Mouse (Mus musculus) left cerebral cortex, adult 18-20 months (tissue): ENCODE data around the gene Arhgap9. TPM values are rescaled to one million over a fixed set of nuclear protein-coding genes. Genes with fewer than 3 reads are reported as not detected.
"Not testable (repeated sequence)": the region's sequence is repeated elsewhere in the genome, so short reads cannot be mapped to it uniquely, and the experiment has no call there.

Source experiments
- DNase-seq, 2 experiments: peaks; one replicate each; pipeline ENCODE4 v3.0.0; 2021 to 2022; ENCODE audit warnings: low spot score in 2 of 2, mixed read lengths in 1 of 2
- total RNA-seq, 2 experiments: library from RNA; stranded (reverse); gene quantifications; 2 replicates each; pipeline ENCODE4 v1.2.3; 2021

Gene Arhgap9
- total RNA-seq, 2 experiments from 2014 or later, result 1.1 TPM

DNA sequence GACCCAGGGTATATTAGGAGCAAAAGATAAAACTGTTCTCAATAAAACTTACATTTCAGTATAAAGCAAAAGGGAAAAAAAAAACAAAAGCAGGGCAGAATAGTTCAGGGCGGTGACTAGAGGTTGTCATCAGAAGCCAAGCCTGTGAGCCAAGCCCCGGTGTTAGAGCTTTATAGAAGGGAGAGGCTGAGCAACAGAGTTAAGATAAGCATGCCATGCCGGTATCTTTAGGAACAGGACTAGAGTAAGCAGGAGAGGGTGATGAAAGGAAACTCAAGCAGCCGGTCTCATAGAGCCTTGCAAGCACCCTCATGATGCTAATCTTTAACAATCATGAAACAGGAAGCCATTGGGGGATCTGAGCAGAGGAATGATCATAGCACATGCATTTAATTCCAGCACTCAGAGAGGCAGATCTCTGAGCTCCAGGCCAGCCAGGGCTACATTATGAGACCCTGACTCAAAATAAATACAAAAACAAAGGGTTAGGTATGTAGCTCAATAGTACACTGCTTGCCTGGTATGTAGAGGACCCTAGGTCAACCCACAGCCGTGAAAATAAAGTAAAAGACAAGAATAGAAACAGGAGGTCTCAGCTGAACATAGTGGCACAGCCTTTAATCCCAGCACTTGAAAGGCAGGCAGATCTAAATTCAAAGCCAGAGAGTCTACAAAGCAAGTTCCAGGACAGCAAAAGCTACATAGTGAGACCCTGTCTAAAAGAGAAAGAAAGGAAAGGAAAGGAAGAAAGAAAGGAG is 29.7 kb upstream of the Arhgap9 start:
- DNase-seq, result no peak

DNA sequence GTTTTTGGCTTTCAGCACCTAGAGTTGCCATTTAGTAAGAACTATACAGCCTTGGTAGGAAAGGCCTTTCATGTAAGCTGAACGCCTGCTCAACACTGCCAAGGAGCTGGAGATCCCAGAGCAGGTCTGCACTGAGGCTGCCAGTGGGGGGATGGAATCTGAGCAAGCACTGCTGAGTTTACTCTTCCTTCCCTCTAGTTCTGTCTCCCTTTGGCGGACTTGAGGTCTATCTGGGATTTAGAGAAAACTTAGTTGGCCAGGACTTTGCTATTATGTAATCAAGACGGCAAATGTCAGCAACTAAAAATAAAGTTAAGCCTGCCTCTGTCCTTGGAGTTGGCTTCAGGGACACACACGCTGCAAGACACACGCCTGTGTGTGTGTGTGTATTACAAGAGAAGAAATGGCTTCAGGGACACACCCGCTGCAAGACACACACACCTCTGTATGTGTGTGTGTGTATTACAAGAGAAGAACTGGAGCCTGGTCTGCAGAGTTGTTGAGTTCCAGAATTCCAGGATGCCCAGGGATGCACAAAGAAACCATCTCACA is 28.7 kb upstream of the Arhgap9 start:
- DNase-seq, result no peak

- DNase-seq, result no peak
Measured at GRCm38 (mm10) chr10:127293590-127294113, 28.1 kb upstream of the Arhgap9 start.

DNA sequence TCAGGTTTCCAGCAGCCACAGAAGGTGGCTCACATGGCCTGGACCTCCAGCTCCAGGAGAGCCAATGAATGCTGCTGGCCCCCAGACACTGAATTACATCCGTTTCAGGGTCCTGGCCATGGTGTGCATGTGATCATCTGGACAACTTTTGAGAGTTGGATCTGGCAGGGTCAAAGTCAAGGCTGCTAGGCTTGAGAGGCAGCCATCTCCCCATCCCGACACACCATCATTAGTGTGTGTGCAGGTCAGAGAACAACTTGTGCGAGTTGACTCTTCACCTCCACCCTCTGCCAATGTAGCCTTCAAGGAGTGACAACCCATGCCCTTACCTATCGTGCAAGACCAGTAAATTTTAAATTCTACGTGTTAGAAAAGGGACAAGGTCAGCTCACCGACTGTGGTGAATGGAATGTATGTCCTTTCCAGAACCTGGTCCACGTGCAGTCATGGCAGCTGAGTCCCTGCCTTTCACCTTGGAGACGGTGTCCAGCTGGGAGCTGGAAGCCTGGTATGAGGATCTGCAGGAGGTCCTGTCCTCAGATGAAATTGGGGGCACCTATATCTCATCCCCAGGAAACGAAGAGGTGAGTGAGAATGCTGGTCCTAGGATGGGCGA is 26.8 kb upstream of the Arhgap9 start:
- DNase-seq, result no peak

DNA sequence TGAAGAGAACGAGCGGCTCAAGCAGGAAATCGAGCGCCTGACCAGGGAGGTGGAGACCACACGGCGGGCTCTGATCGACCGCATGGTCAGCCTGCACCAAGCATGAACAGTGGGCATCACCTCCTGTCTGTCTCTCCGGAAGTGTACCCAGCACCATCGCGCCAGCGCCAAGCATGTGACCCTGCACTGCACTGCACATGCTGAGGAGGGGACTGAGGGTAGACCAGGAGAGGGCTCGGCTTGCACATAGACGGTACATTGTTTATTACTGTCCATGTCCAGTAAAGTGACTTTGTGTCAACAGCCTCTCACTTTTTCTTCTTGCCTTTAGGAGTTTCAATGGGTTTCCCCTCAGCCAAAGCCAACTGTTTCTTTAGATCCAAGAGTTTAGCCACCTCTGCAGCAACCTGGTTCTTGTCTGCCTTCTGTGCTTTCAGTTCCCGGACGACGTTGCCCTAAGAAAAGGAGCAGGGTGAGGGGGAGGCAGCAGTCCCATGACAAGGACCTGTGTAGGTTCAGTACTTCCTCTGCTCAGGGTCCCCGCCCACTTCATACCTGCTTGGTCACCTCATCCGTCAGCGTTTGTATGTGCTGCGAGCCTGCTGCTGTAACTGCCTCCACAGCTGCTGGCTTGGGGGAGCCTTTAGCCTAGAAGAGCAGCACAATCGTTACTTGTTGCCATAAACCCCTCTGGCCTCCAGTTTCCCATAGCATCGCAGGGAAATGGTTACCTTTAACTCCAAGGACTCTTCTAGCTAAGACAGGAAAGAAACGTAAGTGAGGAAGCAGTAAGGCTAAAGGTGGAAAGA is 25.6 kb upstream of the Arhgap9 start:
- DNase-seq, result no peak

GRCm38 (mm10) chr10:127297015-127297871 is 24.5 kb upstream of the Arhgap9 start:
- DNase-seq, result no peak

DNA sequence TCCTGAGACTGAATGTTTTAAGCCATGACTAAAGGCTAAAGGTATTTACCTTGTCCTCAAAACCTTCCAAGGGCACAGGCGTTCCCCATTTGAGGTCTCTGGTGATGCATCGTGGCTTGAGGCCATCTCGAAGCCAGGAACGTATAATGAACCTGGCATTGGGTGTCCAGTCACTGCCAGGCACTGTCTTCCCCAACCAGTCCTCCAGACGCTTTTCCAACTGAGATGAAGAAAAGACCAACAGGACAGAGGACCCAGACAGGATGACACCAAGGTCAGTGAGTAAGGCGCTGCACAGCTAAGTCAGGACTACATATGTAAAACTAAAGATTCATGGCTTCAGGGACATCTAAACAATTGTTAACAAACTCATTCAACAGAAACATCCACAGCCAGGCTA is 21.4 kb upstream of the Arhgap9 start:
- no peak for DNase-seq

DNA sequence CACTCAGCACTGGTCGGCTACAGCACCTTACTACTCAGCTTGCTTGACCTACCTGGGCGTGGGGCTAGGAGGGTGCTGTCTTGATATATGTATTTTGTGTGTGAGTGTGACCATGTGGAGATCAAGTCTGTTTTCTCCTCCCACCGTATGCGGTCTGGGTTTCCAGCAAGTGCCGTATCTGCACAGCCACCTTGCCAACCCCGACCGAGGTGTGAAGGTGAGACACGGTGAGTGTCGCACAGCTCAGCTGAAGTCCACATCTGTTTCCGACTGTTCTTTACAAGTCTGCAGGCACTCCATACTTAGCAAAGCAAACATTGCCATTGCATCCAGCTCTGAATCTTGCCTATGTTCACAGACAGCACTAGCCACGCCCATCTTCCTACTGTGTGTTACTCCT is 18.6 kb upstream of the Arhgap9 start:
- no peak for DNase-seq

- not testable (repeated sequence) for DNase-seq
Measured at GRCm38 (mm10) chr10:127309167-127309566, 12.6 kb upstream of the Arhgap9 start.

GRCm38 (mm10) chr10:127310523-127311475 is 11.0 kb upstream of the Arhgap9 start:
- DNase-seq, result no peak

- peak; percentile 94 to 95 for DNase-seq
Measured at GRCm38 (mm10) chr10:127311476-127312355, 10.0 kb upstream of the Arhgap9 start, which contains the start of gene Mars. TSS of gene Mars (minus strand) at chr10:127311786.

DNA sequence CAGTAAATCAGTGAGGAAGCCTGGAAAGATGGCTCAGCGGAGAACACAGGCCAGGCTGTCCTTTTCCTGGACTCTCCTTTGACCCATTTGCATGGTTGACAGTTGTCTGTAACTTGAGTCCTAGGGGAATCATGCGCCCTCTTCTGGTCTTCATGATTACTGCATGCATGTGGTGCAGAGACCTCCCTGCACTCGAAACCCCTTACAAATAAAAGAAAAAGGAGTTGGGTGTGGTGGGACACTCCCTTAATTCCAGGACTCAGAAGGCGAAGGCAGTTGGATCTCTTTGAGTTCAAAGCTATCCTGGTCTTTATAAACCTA is 9.4 kb upstream of the Arhgap9 start:
- DNase-seq, result peak; percentile 64 to 73

GRCm38 (mm10) chr10:127312858-127313257 is 8.9 kb upstream of the Arhgap9 start:
- no peak for DNase-seq

DNA sequence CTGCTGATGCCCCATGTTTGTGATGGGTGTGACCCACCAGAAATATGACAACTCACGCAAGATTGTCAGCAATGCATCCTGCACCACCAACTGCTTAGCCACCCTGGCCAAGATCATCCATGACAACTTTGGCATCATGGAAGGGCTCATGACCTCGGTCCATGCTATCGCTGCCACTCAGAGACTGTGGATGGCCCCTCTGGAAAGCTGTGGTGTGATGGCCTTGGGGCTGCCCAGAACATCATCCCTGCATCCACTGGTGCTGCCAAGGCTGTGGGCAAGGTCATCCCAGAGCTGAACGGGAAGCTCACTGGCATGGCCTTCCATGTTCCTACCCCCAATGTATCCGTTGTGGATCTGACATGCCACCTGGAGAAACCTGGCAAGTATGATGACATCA is 8.2 kb upstream of the Arhgap9 start:
- DNase-seq, result not testable (repeated sequence)

DNA sequence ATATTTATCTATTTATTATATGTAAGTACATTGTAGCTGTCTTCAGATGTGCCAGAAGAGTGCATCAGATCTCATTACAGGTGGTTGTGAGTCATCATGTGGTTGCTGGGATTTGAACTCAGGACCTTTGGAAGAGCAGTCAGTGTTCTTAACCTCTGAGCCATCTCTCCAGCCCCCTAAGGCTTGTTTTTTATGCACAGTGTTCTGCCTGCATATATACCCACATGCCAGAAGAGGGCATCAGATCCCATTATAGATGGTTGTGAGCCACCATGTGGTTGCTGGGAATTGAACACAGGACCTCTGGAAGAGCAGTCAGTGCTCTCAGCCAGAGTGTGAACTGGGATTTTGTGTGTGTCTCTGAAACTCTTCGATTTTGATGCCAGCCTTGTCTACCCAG is 6.8 kb upstream of the Arhgap9 start:
- not testable (repeated sequence) for DNase-seq

- no peak for DNase-seq
Measured at GRCm38 (mm10) chr10:127317277-127317676, 4.5 kb upstream of the Arhgap9 start.

DNA sequence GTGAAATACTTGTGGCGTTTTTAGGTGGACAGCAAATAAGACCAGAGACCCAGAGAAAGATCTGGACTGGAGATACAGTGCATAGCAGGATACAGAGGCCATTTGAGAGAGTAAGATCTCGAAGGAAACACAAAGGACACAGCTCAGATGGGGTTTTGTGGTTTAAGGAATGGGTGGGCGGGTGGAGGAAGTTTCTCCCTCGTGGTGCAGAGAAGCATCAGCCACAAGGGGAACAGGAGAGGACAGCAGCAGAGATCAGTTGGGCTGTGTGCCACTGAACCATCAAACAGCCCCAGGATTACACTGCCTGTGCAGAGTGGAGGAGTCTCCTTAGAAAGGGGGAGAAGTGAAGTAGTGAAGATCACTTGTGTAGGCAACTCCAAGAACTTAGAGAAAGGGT is 3.8 kb upstream of the Arhgap9 start:
- DNase-seq, result no peak

DNA sequence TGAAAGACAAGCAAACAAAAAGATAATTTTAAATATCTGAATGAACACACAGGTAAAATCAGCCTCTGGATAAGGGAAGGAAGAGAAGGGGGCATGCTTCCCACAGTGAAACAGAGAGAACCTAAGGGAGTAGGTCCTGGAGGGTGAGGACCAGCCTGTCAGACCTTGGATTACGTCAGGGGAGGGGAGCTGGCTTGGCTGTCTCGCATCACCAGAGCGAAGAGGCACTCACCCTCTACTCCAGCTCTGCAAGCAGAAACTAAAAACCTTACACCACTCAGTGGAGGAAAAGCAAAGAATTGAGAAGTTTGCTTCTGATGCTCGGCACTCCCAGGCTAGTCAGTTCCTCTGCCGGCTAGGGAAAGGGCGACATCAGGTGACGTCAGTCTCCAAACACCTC is 1.8 kb upstream of the Arhgap9 start:
- DNase-seq, result no peak
